Mouse (Mus musculus) midbrain, embryonic 14.5 days (tissue): Measurements from ENCODE around the gene Alcam. TPM values are rescaled to one million over a fixed set of nuclear protein-coding genes. Genes with fewer than 3 reads are reported as not detected.
A peak's percentile ranks its signal among the peaks of the same experiment; 100 is the strongest.

Experiments used
- ATAC-seq: fragments of 200-750 bp; cut with Nextera tagmentation; 2 replicates; pipeline ENCODE4 v1.8.0; 2017; ENCODE audit warnings: moderate number of reproducible peaks, moderate library complexity; ENCODE audit not compliant: low FRiP score, low TSS enrichment
- DNase-seq: peaks from one replicate; pipeline ENCODE4 v3.0.0-alpha.2; 2015
- H3K27ac ChIP-seq: fragments of 300-500 bp; sonication (generic); replicated peaks from 2 replicates; pipeline ENCODE4 v1.5.1; 2014; ENCODE audit warnings: mild to moderate bottlenecking, low read depth, low read length, moderate library complexity
- H3K27me3 ChIP-seq: fragments of 300-500 bp; sonication (generic); 2 replicates; pipeline ENCODE4 v1.6.1; 2014; ENCODE audit warnings: low read length, control low read depth, mixed read lengths; ENCODE audit not compliant: control insufficient read depth, insufficient read depth
- H3K36me3 ChIP-seq: fragments of 300-500 bp; sonication (generic); 2 replicates; pipeline ENCODE4 v1.6.1; 2014; ENCODE audit warnings: low read length, control low read depth; ENCODE audit not compliant: control insufficient read depth, insufficient read depth
- H3K4me1 ChIP-seq: fragments of 300-500 bp; sonication (generic); 2 replicates; pipeline ENCODE4 v1.6.1; 2014; ENCODE audit warnings: mild to moderate bottlenecking, antibody characterized with exemption, low read length, control low read depth; ENCODE audit not compliant: control insufficient read depth, insufficient read depth
- H3K4me2 ChIP-seq: fragments of 300-500 bp; sonication (generic); 2 replicates; pipeline ENCODE4 v1.6.1; 2014; ENCODE audit warnings: mild to moderate bottlenecking, low read length, moderate library complexity
- H3K4me3 ChIP-seq: fragments of 300-500 bp; sonication (generic); replicated peaks from 2 replicates; pipeline ENCODE4 v1.5.1; 2014; ENCODE audit warnings: low read depth, low read length
- H3K9ac ChIP-seq: fragments of 300-500 bp; sonication (generic); replicated peaks from 2 replicates; pipeline ENCODE4 v1.6.1; 2014; ENCODE audit warnings: mild to moderate bottlenecking, low read length, moderate library complexity
- H3K9me3 ChIP-seq: fragments of 300-500 bp; sonication (generic); 2 replicates; pipeline ENCODE4 v1.6.1; 2016; ENCODE audit warnings: low read length, control low read depth, mixed read lengths; ENCODE audit not compliant: control insufficient read depth
- WGBS: fragments of 180-500 bp; shearing (Covaris S2); extraction: QIAGEN DNeasy Blood & Tissue Kit; methylation state at CpG from one replicate; pipeline ENCODE4 v1.1.7; 2014; 5-methylcytosine and 5-hydroxymethylcytosine counted together
- polyA plus RNA-seq: library from polyadenylated mRNA; unstranded; fragments of >200 nt; fragmentation: Nextera tagmentation; extraction: Ambion mirVana; gene quantifications from 2 replicates; pipeline ENCODE4 v1.2.1, GENCODE M21; 2014

Gene Alcam
- polyA plus RNA-seq, 1 experiment from 2014 or later: 46.0 TPM

DNA sequence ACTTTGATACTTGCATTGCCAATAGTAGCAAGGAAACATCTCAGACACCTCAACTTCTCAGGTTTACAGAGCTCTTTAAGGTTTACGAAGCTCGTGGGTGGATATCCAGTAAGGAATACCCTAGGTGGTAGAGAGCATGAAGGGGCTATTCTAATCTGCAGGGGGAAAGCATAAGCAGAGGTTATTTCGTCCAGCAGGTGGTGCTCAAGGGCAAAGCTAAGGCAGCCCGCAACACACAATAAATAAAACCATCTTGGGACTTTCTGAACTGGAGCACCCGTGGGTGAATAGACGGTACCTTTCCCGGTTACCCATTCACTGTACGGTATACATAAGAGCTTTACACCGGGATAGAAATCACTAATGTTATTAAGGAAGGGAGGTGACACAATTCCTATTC, 142.8 kb downstream of the Alcam start:
- Histone ChIP-seq H3K36me3 (no peaks in the 10 kb centered on the region), H3K9ac (no peak overlapping the region), H3K9me3 (no peaks in the 10 kb centered on the region), H3K4me3 (no peak overlapping the region), H3K27ac (no peak overlapping the region), H3K4me1 (no peaks in the 10 kb centered on the region), H3K4me2 (no peak overlapping the region), H3K27me3 (no peaks in the 10 kb centered on the region)
- ATAC-seq (peak; percentile 79; the same call in 1 of the 2 replicates), DNase-seq (peak; percentile 89)
- 25% methylated on average over 9 of the region's 9 CpGs for WGBS

DNA sequence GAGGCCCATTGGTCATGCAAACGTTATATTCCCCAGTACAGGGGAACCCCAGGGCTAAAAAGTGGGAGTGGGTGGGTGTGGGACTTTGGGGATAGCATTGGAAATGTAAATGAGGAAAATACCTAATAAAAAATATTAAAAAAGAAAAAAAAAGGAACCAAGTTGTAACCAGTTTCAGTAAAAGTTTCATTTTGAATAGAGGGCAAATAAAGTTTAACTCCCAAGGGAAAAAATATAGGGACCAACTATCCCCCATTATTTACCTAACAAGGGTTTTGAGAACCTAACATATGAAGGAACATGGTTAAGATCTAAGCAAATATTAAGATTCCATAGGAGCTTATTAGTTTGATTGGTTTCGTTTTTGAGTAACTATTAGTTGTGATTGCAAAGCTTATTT, 146.9 kb downstream of the Alcam start:
- Histone ChIP-seq H3K4me2 (no peak overlapping the region), H3K36me3 (no peaks in the 10 kb centered on the region), H3K9me3 (no peaks in the 10 kb centered on the region), H3K27ac (no peak overlapping the region), H3K4me1 (no peaks in the 10 kb centered on the region), H3K27me3 (no peaks in the 10 kb centered on the region), H3K9ac (no peak overlapping the region), H3K4me3 (no peak overlapping the region)
- ATAC-seq (no peak), DNase-seq (no peak)
- WGBS: 89% methylated on average over 2 of the region's 2 CpGs

DNA sequence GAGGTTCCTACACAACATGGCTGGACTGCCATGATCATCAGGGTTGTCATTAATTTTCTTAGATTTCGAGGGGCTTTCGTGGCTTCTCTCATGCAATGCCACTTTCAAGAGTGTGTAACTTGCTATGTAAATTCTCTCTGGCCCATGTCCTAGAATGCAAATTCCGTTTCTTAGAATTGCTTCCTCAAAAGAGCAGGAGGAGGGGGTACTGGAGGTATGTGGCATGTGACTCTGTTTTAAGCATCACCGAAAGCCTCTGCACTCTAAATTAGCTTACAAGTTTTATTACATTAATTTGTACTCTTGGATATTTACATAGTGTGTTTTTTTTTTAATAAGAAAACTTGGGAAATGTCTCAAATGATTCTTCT, 150.4 kb downstream of the Alcam start:
- Histone ChIP-seq H3K36me3 (no peaks in the 10 kb centered on the region), H3K4me3 (no peak overlapping the region), H3K4me1 (no peaks in the 10 kb centered on the region), H3K9ac (no peak overlapping the region), H3K27me3 (no peaks in the 10 kb centered on the region), H3K9me3 (no peaks in the 10 kb centered on the region), H3K4me2 (no peak overlapping the region), H3K27ac (no peak overlapping the region)
- peak; percentile 38 for DNase-seq
- no peak for ATAC-seq
- WGBS: 78% methylated on average over 4 of the region's 4 CpGs

GRCm38 (mm10) chr16:52302790-52303531, 150.9 kb downstream of the Alcam start:
- DNase-seq: no peak
- H3K4me2 ChIP-seq: no peak overlapping the region
- WGBS: 87% methylated on average over 9 of the region's 9 CpGs

GRCm38 (mm10) chr16:52301730-52302129, 152.1 kb downstream of the Alcam start:
- ATAC-seq (no peak), DNase-seq (no peak)
- no peaks in the 10 kb centered on the region for H3K9me3 ChIP-seq
- H3K27ac ChIP-seq: no peak overlapping the region
- no peaks in the 10 kb centered on the region for H3K27me3 ChIP-seq
- WGBS: 94% methylated on average over 7 of the region's 7 CpGs
- no peak overlapping the region for H3K4me3 ChIP-seq
- H3K4me1 ChIP-seq: no peaks in the 10 kb centered on the region
- no peak overlapping the region for H3K4me2 ChIP-seq
- H3K36me3 ChIP-seq: no peaks in the 10 kb centered on the region
- no peak overlapping the region for H3K9ac ChIP-seq

More at GRCm38 (mm10) chr16:52302790-52303531, 150.9 kb downstream of the Alcam start:
- ATAC-seq: no peak
- Histone ChIP-seq H3K36me3 (no peaks in the 10 kb centered on the region), H3K27me3 (no peaks in the 10 kb centered on the region), H3K9ac (no peak overlapping the region), H3K27ac (no peak overlapping the region), H3K4me1 (no peaks in the 10 kb centered on the region), H3K9me3 (no peaks in the 10 kb centered on the region), H3K4me3 (no peak overlapping the region)

DNA sequence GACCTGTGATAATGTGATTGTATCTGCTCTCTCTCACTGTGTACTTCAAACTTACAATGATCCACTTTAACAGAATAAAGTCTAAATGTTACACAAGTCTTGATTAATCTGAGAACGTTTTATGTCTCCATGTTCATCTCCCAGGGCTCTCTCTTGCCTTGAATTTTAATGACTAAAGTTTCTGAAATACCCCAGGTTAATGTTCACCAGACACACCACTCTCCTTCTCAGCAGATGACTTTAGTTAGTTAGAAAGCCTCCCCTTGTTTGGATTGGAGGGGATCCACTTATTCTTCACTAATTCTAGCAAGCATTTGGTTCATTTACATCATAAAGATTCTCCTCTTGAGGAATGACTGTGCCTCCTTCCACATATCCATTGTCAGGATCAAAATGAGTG, 157.5 kb downstream of the Alcam start:
- Histone ChIP-seq H3K4me1 (no peaks in the 10 kb centered on the region), H3K9me3 (no peaks in the 10 kb centered on the region), H3K27me3 (no peaks in the 10 kb centered on the region), H3K27ac (no peak overlapping the region), H3K36me3 (no peaks in the 10 kb centered on the region), H3K4me3 (no peak overlapping the region), H3K9ac (no peak overlapping the region), H3K4me2 (no peak overlapping the region)
- WGBS: 54% methylated on average over 1 of the region's 1 CpGs
- no peak for DNase-seq
- no peak for ATAC-seq

DNA sequence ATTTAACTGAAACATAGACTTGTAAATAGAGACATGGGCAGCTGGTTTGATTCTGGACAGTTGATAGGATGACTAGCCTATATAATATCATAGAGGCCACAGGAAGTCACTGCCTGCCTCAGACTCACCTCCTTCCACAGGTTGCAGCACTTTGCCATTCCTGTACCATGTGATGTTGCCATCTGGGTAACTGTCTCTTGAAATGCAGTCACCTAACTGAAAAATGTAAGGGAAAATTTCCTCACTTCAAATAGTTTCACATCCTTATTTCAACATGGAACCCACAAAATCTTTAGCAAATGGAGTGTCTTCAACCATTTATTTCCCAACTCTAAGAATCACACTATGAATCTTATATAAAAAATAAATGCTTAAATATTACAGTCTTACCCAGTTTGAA, 158.3 kb downstream of the Alcam start:
- no peaks in the 10 kb centered on the region for H3K27me3 ChIP-seq
- H3K27ac ChIP-seq: no peak overlapping the region
- no peaks in the 10 kb centered on the region for H3K9me3 ChIP-seq
- H3K9ac ChIP-seq: no peak overlapping the region
- H3K4me1 ChIP-seq: no peaks in the 10 kb centered on the region
- no peak overlapping the region for H3K4me2 ChIP-seq
- no peaks in the 10 kb centered on the region for H3K36me3 ChIP-seq
- DNase-seq (no peak), ATAC-seq (no peak)
- H3K4me3 ChIP-seq: no peak overlapping the region

DNA sequence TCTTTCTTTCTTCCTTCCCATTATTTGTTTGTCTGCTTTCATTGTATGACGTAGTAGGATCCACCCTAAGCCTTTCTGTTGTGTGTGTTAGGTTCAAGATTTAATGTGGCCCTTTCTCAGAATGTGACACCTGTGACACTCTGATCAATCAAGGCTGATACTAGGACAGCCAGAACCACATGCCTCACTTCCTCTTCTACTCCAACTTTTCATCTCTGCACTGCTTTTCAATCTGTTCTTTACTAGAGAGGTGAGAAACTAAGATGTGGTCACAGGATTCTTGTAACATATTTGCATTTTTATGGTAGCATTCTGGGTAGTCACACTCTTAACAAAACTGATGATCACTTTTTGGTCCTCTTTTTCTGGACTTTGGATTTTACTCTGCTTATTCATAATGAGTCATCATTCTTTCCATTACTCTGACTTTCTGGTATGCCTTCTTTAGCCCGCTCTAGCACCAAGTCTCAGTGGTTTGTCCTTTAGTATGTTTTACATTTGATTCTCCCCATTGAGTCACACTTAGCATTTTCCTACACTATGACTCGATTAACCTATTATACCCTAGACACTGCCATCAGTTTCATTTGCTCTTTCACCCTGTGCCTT, 161.3 kb downstream of the Alcam start:
- Histone ChIP-seq H3K4me2 (no peak overlapping the region), H3K9ac (no peak overlapping the region), H3K4me1 (no peaks in the 10 kb centered on the region), H3K4me3 (no peak overlapping the region), H3K27ac (no peak overlapping the region), H3K9me3 (no peaks in the 10 kb centered on the region), H3K27me3 (no peaks in the 10 kb centered on the region), H3K36me3 (no peaks in the 10 kb centered on the region; the same call in 1 of the 2 replicates)
- WGBS: 78% methylated on average over 3 of the region's 3 CpGs
- no peak for DNase-seq
- no peak for ATAC-seq

- Histone ChIP-seq H3K4me1 (no peaks in the 10 kb centered on the region), H3K9ac (no peak overlapping the region), H3K4me3 (no peak overlapping the region), H3K36me3 (no peaks in the 10 kb centered on the region), H3K27ac (no peak overlapping the region), H3K27me3 (no peaks in the 10 kb centered on the region), H3K4me2 (no peak overlapping the region), H3K9me3 (no peaks in the 10 kb centered on the region)
- ATAC-seq: no peak
- WGBS: 84% methylated on average over 2 of the region's 2 CpGs
- DNase-seq: no peak
Measured at GRCm38 (mm10) chr16:52280186-52280585, 173.7 kb downstream of the Alcam start.
